Mouse (Mus musculus) heart, postnatal 10 days (tissue): ENCODE measurements around the gene Rnaset2a. TPM values are rescaled to one million over a fixed set of nuclear protein-coding genes. Genes with fewer than 3 reads are reported as not detected.
"Not testable (repeated sequence)": the region's sequence is repeated elsewhere in the genome, so short reads cannot be mapped to it uniquely, and the experiment has no call there.

ENCODE experiments used
- DNase-seq, 2 experiments: peaks; one replicate each; pipeline ENCODE4 v3.0.0; 2021
- intact Hi-C: fragments of 180-260 bp; cut with DNase I; formaldehyde crosslinking; loops from one replicate; pipeline ENCODE4 v1.15.1; 2025
- total RNA-seq, 2 experiments: library from RNA; stranded (reverse); gene quantifications; 2 replicates each; pipeline ENCODE4 v1.2.3; 2021

Gene Rnaset2a
- total RNA-seq, 2 experiments from 2014 or later, result 23.4 to 27.6 TPM

- peak; percentile 53 to 54 for DNase-seq
- intact Hi-C loops, result not testable (repeated sequence)
Measured at GRCm38 (mm10) chr17:8143802-8144673, 3.9 kb downstream of the Rnaset2a start.

DNA sequence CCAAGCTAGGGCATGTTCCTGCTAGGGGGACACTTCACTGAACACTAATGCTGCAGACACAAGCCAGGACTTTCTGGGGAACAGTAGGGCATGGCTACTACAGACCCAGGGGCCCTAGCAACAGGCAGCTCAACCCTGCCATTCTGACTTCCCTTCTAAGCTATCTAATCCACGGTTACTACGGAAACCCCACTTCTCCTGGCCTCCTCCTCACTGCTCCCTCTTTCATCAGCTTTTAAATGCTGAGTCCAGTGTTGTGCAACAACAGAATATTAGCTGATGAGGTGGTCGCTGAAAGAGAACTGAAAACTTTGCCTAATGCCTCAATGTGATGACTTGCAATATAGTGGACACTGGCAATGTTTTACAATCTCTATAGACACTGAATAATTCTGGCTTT is 7.7 kb downstream of the Rnaset2a start:
- intact Hi-C loops, DNase-seq: not testable (repeated sequence)

DNA sequence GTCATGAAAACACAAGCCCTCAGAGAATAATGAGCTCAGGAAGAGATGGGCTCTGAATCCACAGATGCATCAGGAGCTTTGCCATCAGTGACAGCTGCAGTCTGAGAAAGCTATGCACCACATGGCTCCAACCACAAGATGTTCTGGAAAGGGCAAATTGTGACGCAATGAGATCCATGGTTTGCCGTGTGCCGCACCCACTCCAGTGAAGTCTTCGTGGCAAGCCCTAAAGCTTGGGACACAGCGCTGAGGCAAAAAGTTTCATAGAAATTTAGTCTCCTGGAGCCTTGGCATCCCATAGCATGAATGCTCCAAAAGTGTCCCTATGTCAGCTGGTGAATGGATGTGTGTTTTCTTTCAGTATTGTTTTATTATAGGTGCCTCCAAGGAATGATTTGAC is 9.8 kb downstream of the Rnaset2a start:
- DNase-seq, intact Hi-C loops: not testable (repeated sequence)

- DNase-seq, intact Hi-C loops: not testable (repeated sequence)
Measured at GRCm38 (mm10) chr17:8130849-8131248, 17.0 kb downstream of the Rnaset2a start.

- intact Hi-C loops, DNase-seq: not testable (repeated sequence)
Measured at GRCm38 (mm10) chr17:8129578-8129977, 18.3 kb downstream of the Rnaset2a start.

DNA sequence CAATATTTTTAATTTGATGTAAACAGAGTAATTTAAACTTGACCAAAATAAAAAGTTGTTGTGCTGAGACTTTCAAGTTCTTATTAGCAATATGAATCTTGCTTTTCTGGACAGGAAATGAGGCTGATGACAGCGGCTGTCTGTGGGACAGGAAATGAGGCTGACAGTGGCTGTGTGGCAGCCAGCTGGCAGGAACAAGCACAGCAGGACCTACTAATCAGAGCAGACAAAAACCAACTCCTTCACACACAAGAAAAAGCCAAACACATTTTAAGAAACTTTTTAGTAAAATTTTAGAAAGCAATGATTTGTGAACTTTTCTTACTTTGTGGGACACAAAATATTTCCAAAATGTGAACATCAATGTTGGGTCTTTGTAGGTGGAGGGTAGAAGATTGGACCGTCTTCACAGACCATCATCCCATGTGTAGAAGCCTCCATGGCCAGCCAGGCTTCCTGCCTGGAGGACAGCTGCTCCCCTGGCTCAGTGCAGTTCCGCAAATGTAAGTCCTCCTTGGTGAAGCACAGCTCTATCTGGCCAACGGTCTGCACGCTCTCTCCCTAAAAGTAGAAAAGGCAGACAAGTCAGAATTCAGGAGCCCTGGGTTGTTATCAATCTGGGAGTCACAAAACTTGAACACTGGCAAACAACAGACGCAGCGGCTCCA is 19.4 kb downstream of the Rnaset2a start:
- intact Hi-C loops, DNase-seq: not testable (repeated sequence)

DNA sequence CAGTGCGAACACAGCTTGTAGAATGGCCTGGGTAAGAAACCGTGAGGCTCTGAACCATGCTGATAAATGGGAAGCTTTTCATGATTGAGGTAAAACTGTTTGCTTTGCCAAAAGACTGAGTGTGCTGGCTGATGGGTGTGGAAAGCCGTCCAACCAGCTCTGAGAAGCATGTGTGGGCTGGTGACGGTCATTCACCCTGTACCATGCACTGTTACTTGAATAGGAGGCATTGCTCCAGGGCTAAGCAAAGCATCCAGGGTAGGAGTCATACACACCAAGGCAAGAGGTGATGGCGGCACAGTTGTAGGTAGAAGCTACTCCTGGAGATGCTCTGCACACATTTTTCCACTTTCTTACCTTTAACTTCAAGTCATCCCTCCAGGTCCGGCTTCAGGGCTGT is 23.3 kb downstream of the Rnaset2a start:
- intact Hi-C loops, DNase-seq: not testable (repeated sequence)

DNA sequence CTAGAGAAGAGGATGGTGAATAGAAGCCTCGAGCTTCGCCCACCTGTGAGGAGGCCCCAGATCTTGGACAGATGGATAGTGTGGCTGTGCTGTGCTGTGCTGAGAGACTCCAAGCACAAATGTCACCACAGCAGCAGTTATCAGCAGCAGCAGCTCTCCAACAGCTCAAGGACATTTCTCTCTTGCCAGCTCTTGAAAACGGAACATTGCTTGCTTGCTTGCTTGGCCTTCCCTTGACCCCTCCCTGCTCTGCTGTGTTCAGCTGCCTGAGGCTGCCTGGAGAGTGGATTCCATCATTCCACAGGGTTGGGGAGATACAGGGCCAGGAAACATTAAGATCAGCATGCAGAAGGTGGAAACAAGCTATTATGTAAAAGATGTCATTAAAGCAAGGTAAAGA is 24.9 kb downstream of the Rnaset2a start:
- not testable (repeated sequence) for DNase-seq

GRCm38 (mm10) chr17:8116928-8117327 is 31.0 kb downstream of the Rnaset2a start:
- DNase-seq, intact Hi-C loops: not testable (repeated sequence)

More for the DNA sequence above, 24.9 kb downstream of the Rnaset2a start:
- intact Hi-C loops, result not testable (repeated sequence)

GRCm38 (mm10) chr17:8116378-8116777 is 31.5 kb downstream of the Rnaset2a start:
- intact Hi-C loops, result not testable (repeated sequence)

GRCm38 (mm10) chr17:8112199-8112598 is 35.7 kb downstream of the Rnaset2a start:
- intact Hi-C loops, DNase-seq: not testable (repeated sequence)

More at GRCm38 (mm10) chr17:8116378-8116777, 31.5 kb downstream of the Rnaset2a start:
- DNase-seq, result not testable (repeated sequence)

DNA sequence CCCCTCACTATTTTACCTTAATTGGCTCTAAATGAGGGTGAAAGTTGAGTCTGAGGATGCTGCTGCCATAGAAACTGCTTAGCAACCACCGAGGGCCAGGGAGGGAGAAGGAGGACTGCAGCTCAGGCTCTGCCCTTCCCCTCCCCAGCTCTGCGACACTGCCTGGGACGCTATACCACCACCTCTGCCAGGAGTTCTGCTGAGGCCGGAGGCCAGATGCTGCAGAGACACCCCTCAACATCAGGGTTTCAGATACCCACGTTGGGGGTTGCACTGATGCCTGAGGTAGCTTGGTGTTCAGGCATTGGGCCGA is 46.6 kb downstream of the Rnaset2a start:
- intact Hi-C loops, DNase-seq: not testable (repeated sequence)

- intact Hi-C loops, result not testable (repeated sequence)
Measured at GRCm38 (mm10) chr17:8100405-8101296, 47.2 kb downstream of the Rnaset2a start.

GRCm38 (mm10) chr17:8096199-8096598 is 51.7 kb downstream of the Rnaset2a start:
- intact Hi-C loops, result not testable (repeated sequence)
- peak in 1 of 2 experiments; percentile 10 for DNase-seq

More at GRCm38 (mm10) chr17:8100405-8101296, 47.2 kb downstream of the Rnaset2a start:
- DNase-seq, result not testable (repeated sequence)

- intact Hi-C loops, DNase-seq: not testable (repeated sequence)
Measured at GRCm38 (mm10) chr17:8095653-8096052, 52.2 kb downstream of the Rnaset2a start.

DNA sequence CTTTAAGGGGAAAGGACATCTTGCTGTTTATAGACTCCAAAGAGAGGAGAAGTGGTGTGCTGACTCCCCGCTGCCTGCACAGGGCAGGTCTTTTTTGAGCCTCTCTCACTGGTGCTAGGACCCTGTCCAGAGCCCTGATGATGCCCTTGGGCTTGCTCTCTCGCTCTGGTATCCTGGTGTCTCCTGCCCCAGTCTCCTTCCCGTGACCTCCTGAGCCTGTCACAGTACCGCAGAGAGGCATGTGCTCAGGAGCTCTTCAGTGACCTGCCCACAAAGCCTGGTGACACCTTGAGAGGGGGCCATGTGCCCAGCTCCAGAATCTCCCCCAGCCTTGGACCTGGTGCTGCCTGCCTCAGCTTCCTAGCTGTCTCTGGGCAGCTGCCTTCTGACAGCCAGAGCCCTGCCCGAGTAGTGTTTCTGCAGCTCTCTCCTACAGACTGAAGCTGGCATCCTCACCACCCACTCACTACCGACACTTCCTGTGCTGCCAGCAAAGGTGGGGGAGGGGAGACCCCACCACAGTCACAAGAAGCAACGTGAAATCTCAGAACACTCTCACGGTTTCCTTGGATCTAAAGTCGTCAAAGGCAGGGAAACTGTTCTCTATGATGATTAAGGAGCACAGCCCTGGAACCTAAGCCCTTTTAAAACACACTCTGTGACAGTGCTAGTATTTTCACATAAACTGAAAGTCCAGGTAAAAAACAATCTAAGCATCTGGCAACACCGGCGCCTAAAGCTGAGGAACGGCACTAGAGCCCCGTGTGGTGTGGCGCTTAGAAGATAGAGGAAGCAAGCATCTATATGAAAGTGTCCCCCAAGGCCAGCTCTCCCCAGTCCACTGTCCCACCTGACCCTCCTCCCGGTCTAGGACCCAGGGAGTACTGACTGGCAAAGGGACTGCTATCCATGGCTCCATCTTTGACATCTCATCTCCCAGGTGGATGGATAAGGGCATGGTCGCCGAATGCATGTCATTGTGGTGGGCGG is 55.1 kb downstream of the Rnaset2a start:
- intact Hi-C loops, DNase-seq: not testable (repeated sequence)

DNA sequence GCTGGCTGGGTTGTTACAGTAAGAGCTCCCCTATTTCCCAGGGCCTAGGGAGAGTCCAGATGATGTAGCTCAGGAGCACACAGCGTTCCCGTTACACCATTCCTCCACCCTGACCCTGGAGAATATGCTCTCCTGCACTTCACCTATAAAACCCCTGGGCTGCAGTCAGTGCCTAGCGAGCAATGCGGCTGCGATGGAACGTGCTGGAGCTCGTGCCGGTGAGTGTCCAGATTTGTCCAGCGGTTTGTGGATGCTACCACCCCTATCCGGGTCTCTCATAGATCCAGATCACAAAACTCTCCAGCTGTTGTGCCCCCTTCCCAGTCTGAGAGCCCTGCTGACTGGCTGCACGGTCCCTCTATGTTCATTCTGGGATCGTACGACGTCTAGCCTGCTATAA is 56.6 kb downstream of the Rnaset2a start:
- DNase-seq, intact Hi-C loops: not testable (repeated sequence)

- intact Hi-C loops, DNase-seq: not testable (repeated sequence)
Measured at GRCm38 (mm10) chr17:8069847-8070246, 78.0 kb downstream of the Rnaset2a start.
